Comparison of ENCODE assay signal across 8 mouse cellular contexts in the genomic region with DNA sequence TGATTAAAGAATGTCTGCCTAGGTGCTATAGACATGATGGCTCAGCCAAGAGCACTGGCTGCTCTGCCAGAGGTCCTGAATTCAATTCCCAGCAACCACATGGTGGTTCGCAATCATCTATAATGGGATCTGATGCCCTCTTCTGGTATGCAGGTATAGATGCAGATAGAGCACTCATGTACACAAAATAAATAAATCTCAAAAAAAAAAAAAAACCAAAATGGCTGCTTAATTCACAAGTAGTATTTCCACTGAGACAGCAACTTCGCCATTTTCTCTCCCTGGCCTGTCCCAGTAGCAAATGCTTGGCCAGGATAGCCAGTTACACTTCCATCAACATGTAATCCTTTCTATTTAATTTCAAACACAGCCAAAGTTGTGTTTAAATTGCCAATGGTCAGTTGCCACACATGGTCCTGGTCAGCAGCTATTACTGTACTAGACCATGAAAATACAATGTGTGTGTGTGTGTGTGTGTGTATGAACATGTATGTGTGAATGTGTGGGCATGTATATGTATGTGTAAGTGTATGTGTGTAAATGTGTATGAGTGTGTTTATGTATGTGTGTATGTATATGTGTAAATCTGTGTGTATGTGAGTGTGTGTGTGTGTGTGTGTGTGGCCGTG. TPM values are rescaled to one million over a fixed set of nuclear protein-coding genes. Genes with fewer than 3 reads are reported as not detected.
A peak's percentile ranks its signal among the peaks of the same experiment; 100 is the strongest.
DNase-seq lines count a peak whose midpoint lies in the region; ATAC-seq and TF ChIP-seq lines count a peak whose summit lies in the region.

No protein-coding gene starts in this region.

- peak overlapping the region; percentile 80 for H3K4me2 ChIP-seq in forebrain, embryonic 13.5 days
- peak overlapping the region; percentile 79 for H3K4me2 ChIP-seq in liver, embryonic 15.5 days

- no peak overlapping the region for H3K27ac ChIP-seq in cerebellum, adult 2 months (ENCODE audit: insufficient read depth, low read length)
- H3K27ac ChIP-seq in forebrain, embryonic 13.5 days = no peak overlapping the region
- peak overlapping the region; percentile 98 for H3K27ac ChIP-seq in liver, embryonic 15.5 days (replicated peaks)

- no peak for DNase-seq in cerebellum, adult 2 months
- DNase-seq in cerebellum, adult 18-20 months = no peak
- DNase-seq in 416B (ENCODE audit: low read depth) = peak; percentile 59
- no peak for DNase-seq in right cerebral cortex, postnatal 14 days
- no peak for DNase-seq in cerebellum, adult 8-10 months
- no peak for DNase-seq in right cerebral cortex, postnatal 10 days (ENCODE audit: low spot score in 2 of 2)

- TF ChIP-seq CTCF in cerebellum, adult 2 months (IDR thresholded peaks at IDR 0.05; ENCODE audit: borderline replicate concordance, insufficient read depth, low read depth, low read length) = no peak

- H3K36me3 ChIP-seq in forebrain, embryonic 13.5 days (ENCODE audit: poor library complexity, severe bottlenecking) = no peaks in the 10 kb centered on the region
- H3K36me3 ChIP-seq in liver, embryonic 15.5 days (replicated peaks) = peaks cover 39% of the 10 kb centered on the region

- H3K9me3 ChIP-seq in forebrain, embryonic 13.5 days (replicated peaks) = 0 out of 2 replicates have a peak, but pooled peaks cover 6% of the 10 kb centered on the region
- no peaks in the 10 kb centered on the region for H3K9me3 ChIP-seq in liver, embryonic 15.5 days (replicated peaks)

- no peaks in the 10 kb centered on the region for H3K27me3 ChIP-seq in cerebellum, adult 2 months (ENCODE audit: control insufficient read depth, insufficient read depth, low read length)
- 0 out of 2 replicates have a peak, but pooled peaks cover 3% of the 10 kb centered on the region for H3K27me3 ChIP-seq in forebrain, embryonic 13.5 days
- no peaks in the 10 kb centered on the region for H3K27me3 ChIP-seq in liver, embryonic 15.5 days

- H3K4me1 ChIP-seq in cerebellum, adult 2 months (ENCODE audit: control insufficient read depth, insufficient read depth, low read length) = no peaks in the 10 kb centered on the region
- H3K4me1 ChIP-seq in forebrain, embryonic 13.5 days = peaks cover 10% of the 10 kb centered on the region; the same call in 1 of the 2 replicates
- peaks cover 22% of the 10 kb centered on the region for H3K4me1 ChIP-seq in liver, embryonic 15.5 days (replicated peaks)

- TF ChIP-seq POLR2A in cerebellum, adult 2 months (IDR thresholded peaks at IDR 0.05; ENCODE audit: borderline replicate concordance, insufficient read depth, low read length) = no peak

- H3K4me3 ChIP-seq in cerebellum, adult 2 months (replicated peaks; ENCODE audit: insufficient read depth, low read depth, low read length) = peak overlapping the region; percentile 97
- peak overlapping the region; percentile 70 for H3K4me3 ChIP-seq in forebrain, embryonic 13.5 days
- peak overlapping the region; percentile 85 for H3K4me3 ChIP-seq in liver, embryonic 15.5 days (replicated peaks)

- no peak for ATAC-seq in forebrain, embryonic 13.5 days
- no peak for ATAC-seq in liver, embryonic 15.5 days (ENCODE audit: insufficient read depth)

- H3K9ac ChIP-seq in forebrain, embryonic 13.5 days = peak overlapping the region; percentile 72
- peak overlapping the region; percentile 84 for H3K9ac ChIP-seq in liver, embryonic 15.5 days

- WGBS in cerebellum, adult 2 months = 75% methylated on average over 3 of the region's 3 CpGs
- WGBS in forebrain, embryonic 13.5 days = 77% methylated on average over 3 of the region's 3 CpGs
- WGBS in liver, embryonic 15.5 days (ENCODE audit: insufficient replicate concordance) = 68% methylated on average over 3 of the region's 3 CpGs

RNA-seq across cellular contexts. Expression of gene Helb, which starts 1.0 kb away (rescaled TPM):
- polyA plus RNA-seq in cerebellum, adult 2 months (2012; rRNA removed) = 3.8 and 4.6 TPM in 2 replicates
- polyA plus RNA-seq in forebrain, embryonic 13.5 days (2015; fragmentation: Nextera tagmentation; extraction: Ambion mirVana) = 4.6 and 4.9 TPM in 2 replicates
- polyA plus RNA-seq in liver, embryonic 15.5 days (2015; fragmentation: Nextera tagmentation; extraction: Ambion mirVana) = 7.4 and 8.2 TPM in 2 replicates
